Mouse (Mus musculus): ENCODE results near the gene Ntsr1. TPM values are rescaled to one million over a fixed set of nuclear protein-coding genes. Genes with fewer than 3 reads are reported as not detected.

Gene Ntsr1
- polyA plus RNA-seq, 1 experiment from 2014 or later, result 1.9 TPM

GRCm38 (mm10) chr2:180495906-180496305 lies 3.9 kb upstream of the Ntsr1 start:
- no peak overlapping the region for H3K4me2 ChIP-seq (ENCODE audit: low read depth, low read length)
- H3K9me3 ChIP-seq (ENCODE audit: control insufficient read depth, low read length), result no peaks in the 10 kb centered on the region
- H3K36me3 ChIP-seq (ENCODE audit: control insufficient read depth, insufficient read depth, low read length), result no peaks in the 10 kb centered on the region
- peaks cover 17% of the 10 kb centered on the region for H3K4me1 ChIP-seq (ENCODE audit: control insufficient read depth, insufficient read depth, low read length)
- no peak overlapping the region for H3K4me3 ChIP-seq (ENCODE audit: low read length)
- ATAC-seq, result no peak; the same call in 1 of the 2 replicates
- whole genome bisulfite sequencing, result 60% methylated on average over 8 of the region's 8 CpGs
- H3K9ac ChIP-seq (ENCODE audit: low read depth, low read length), result no peak overlapping the region
- H3K27ac ChIP-seq (ENCODE audit: low read length), result no peak overlapping the region
- peaks cover 26% of the 10 kb centered on the region for H3K27me3 ChIP-seq (replicated peaks; ENCODE audit: control insufficient read depth, insufficient read depth, low read length)

- peak overlapping the region; percentile 41; the same call in 1 of the 2 replicates for H3K9ac ChIP-seq (ENCODE audit: low read depth, low read length)
- peaks cover 37% of the 10 kb centered on the region for H3K4me1 ChIP-seq (ENCODE audit: control insufficient read depth, insufficient read depth, low read length)
- peak overlapping the region; percentile 12; the same call in 1 of the 2 replicates for H3K4me3 ChIP-seq (ENCODE audit: low read length)
- H3K36me3 ChIP-seq (ENCODE audit: control insufficient read depth, insufficient read depth, low read length), result no peaks in the 10 kb centered on the region
- ATAC-seq, result no peak
- no peaks in the 10 kb centered on the region for H3K9me3 ChIP-seq (ENCODE audit: control insufficient read depth, low read length)
- H3K27me3 ChIP-seq (replicated peaks; ENCODE audit: control insufficient read depth, insufficient read depth, low read length), result peaks cover 30% of the 10 kb centered on the region
- peak overlapping the region; percentile 69 for H3K27ac ChIP-seq (ENCODE audit: low read length)
- peak overlapping the region; percentile 71 for H3K4me2 ChIP-seq (ENCODE audit: low read depth, low read length)
- WGBS, result 38% methylated on average over 13 of the region's 13 CpGs
These were observed 950 bp downstream of the Ntsr1 start for GRCm38 (mm10) chr2:180500726-180501125.

- peak overlapping the region; percentile 69 for H3K27ac ChIP-seq (ENCODE audit: low read length)
- no peak overlapping the region for H3K4me3 ChIP-seq (ENCODE audit: low read length)
- no peaks in the 10 kb centered on the region for H3K36me3 ChIP-seq (ENCODE audit: control insufficient read depth, insufficient read depth, low read length)
- ATAC-seq, result peak; percentile 71
- H3K4me2 ChIP-seq (ENCODE audit: low read depth, low read length), result peak overlapping the region; percentile 71; the same call in 1 of the 2 replicates
- peak overlapping the region; percentile 41; the same call in 1 of the 2 replicates for H3K9ac ChIP-seq (ENCODE audit: low read depth, low read length)
- H3K27me3 ChIP-seq (replicated peaks; ENCODE audit: control insufficient read depth, insufficient read depth, low read length), result peaks cover 30% of the 10 kb centered on the region
- H3K4me1 ChIP-seq (ENCODE audit: control insufficient read depth, insufficient read depth, low read length), result peaks cover 38% of the 10 kb centered on the region
- H3K9me3 ChIP-seq (ENCODE audit: control insufficient read depth, low read length), result no peaks in the 10 kb centered on the region
- WGBS, result 29% methylated on average over 9 of the region's 9 CpGs
These were observed 1.6 kb downstream of the Ntsr1 start for GRCm38 (mm10) chr2:180501217-180501967.

GRCm38 (mm10) chr2:180506281-180506680 lies 6.5 kb downstream of the Ntsr1 start:
- WGBS, result 78% methylated on average over 5 of the region's 5 CpGs
- Histone ChIP-seq H3K9ac (ENCODE audit: low read depth, low read length) (no peak overlapping the region), H3K27me3 (replicated peaks; ENCODE audit: control insufficient read depth, insufficient read depth, low read length) (0 out of 2 replicates have a peak, but pooled peaks cover under 1% of the 10 kb centered on the region), H3K4me3 (ENCODE audit: low read length) (no peak overlapping the region), H3K36me3 (ENCODE audit: control insufficient read depth, insufficient read depth, low read length) (no peaks in the 10 kb centered on the region), H3K4me2 (ENCODE audit: low read depth, low read length) (no peak overlapping the region), H3K4me1 (ENCODE audit: control insufficient read depth, insufficient read depth, low read length) (peaks cover 24% of the 10 kb centered on the region), H3K27ac (ENCODE audit: low read length) (0 out of 2 replicates have a peak overlapping the region, but pooled peaks have one; percentile 7), H3K9me3 (ENCODE audit: control insufficient read depth, low read length) (no peaks in the 10 kb centered on the region)
- no peak for ATAC-seq

- Histone ChIP-seq H3K4me3 (ENCODE audit: low read length) (no peak overlapping the region), H3K4me1 (ENCODE audit: control insufficient read depth, insufficient read depth, low read length) (peaks cover 33% of the 10 kb centered on the region), H3K4me2 (ENCODE audit: low read depth, low read length) (no peak overlapping the region), H3K9ac (ENCODE audit: low read depth, low read length) (no peak overlapping the region), H3K27ac (ENCODE audit: low read length) (no peak overlapping the region), H3K36me3 (ENCODE audit: control insufficient read depth, insufficient read depth, low read length) (no peaks in the 10 kb centered on the region), H3K27me3 (replicated peaks; ENCODE audit: control insufficient read depth, insufficient read depth, low read length) (no peaks in the 10 kb centered on the region), H3K9me3 (ENCODE audit: control insufficient read depth, low read length) (no peaks in the 10 kb centered on the region)
- no peak for ATAC-seq
- WGBS, result 66% methylated on average over 14 of the region's 14 CpGs
These were observed 8.8 kb downstream of the Ntsr1 start for GRCm38 (mm10) chr2:180508455-180509115.

- WGBS, result 37% methylated on average over 5 of the region's 5 CpGs
- H3K4me3 ChIP-seq (ENCODE audit: low read length), result no peak overlapping the region
- no peak overlapping the region for H3K9ac ChIP-seq (ENCODE audit: low read depth, low read length)
- no peak overlapping the region for H3K4me2 ChIP-seq (ENCODE audit: low read depth, low read length)
- H3K36me3 ChIP-seq (ENCODE audit: control insufficient read depth, insufficient read depth, low read length), result no peaks in the 10 kb centered on the region
- ATAC-seq, result peak; percentile 48
- H3K27me3 ChIP-seq (replicated peaks; ENCODE audit: control insufficient read depth, insufficient read depth, low read length), result no peaks in the 10 kb centered on the region
- H3K27ac ChIP-seq (ENCODE audit: low read length), result peak overlapping the region; percentile 56
- peaks cover 32% of the 10 kb centered on the region for H3K4me1 ChIP-seq (ENCODE audit: control insufficient read depth, insufficient read depth, low read length)
- no peaks in the 10 kb centered on the region for H3K9me3 ChIP-seq (ENCODE audit: control insufficient read depth, low read length)
These were observed 11.1 kb downstream of the Ntsr1 start for GRCm38 (mm10) chr2:180510867-180511266.

GRCm38 (mm10) chr2:180511875-180512661 lies 12.3 kb downstream of the Ntsr1 start:
- Histone ChIP-seq H3K4me3 (ENCODE audit: low read length) (no peak overlapping the region), H3K27me3 (replicated peaks; ENCODE audit: control insufficient read depth, insufficient read depth, low read length) (no peaks in the 10 kb centered on the region), H3K27ac (ENCODE audit: low read length) (peak overlapping the region; percentile 56), H3K9me3 (ENCODE audit: control insufficient read depth, low read length) (no peaks in the 10 kb centered on the region), H3K36me3 (ENCODE audit: control insufficient read depth, insufficient read depth, low read length) (no peaks in the 10 kb centered on the region), H3K4me1 (ENCODE audit: control insufficient read depth, insufficient read depth, low read length) (peaks cover 28% of the 10 kb centered on the region), H3K4me2 (ENCODE audit: low read depth, low read length) (no peak overlapping the region), H3K9ac (ENCODE audit: low read depth, low read length) (no peak overlapping the region)
- 36% methylated on average over 13 of the region's 13 CpGs for WGBS
- peak; percentile 30; the same call in 1 of the 2 replicates for ATAC-seq

GRCm38 (mm10) chr2:180513019-180513418 lies 13.2 kb downstream of the Ntsr1 start:
- Histone ChIP-seq H3K27me3 (replicated peaks; ENCODE audit: control insufficient read depth, insufficient read depth, low read length) (no peaks in the 10 kb centered on the region), H3K9me3 (ENCODE audit: control insufficient read depth, low read length) (no peaks in the 10 kb centered on the region), H3K4me2 (ENCODE audit: low read depth, low read length) (no peak overlapping the region), H3K9ac (ENCODE audit: low read depth, low read length) (no peak overlapping the region), H3K4me1 (ENCODE audit: control insufficient read depth, insufficient read depth, low read length) (peaks cover 28% of the 10 kb centered on the region), H3K4me3 (ENCODE audit: low read length) (no peak overlapping the region), H3K27ac (ENCODE audit: low read length) (peak overlapping the region; percentile 56; the same call in 1 of the 2 replicates), H3K36me3 (ENCODE audit: control insufficient read depth, insufficient read depth, low read length) (no peaks in the 10 kb centered on the region)
- peak; percentile 39 for ATAC-seq
- WGBS, result 41% methylated on average over 3 of the region's 3 CpGs

- WGBS, result 57% methylated on average over 4 of the region's 4 CpGs
These were observed 14.1 kb downstream of the Ntsr1 start for GRCm38 (mm10) chr2:180513835-180514234.

More at GRCm38 (mm10) chr2:180513835-180514234, 14.1 kb downstream of the Ntsr1 start:
- no peaks in the 10 kb centered on the region for H3K27me3 ChIP-seq (replicated peaks; ENCODE audit: control insufficient read depth, insufficient read depth, low read length)
- H3K4me2 ChIP-seq (ENCODE audit: low read depth, low read length), result no peak overlapping the region
- H3K36me3 ChIP-seq (ENCODE audit: control insufficient read depth, insufficient read depth, low read length), result no peaks in the 10 kb centered on the region
- no peak overlapping the region for H3K4me3 ChIP-seq (ENCODE audit: low read length)
- H3K4me1 ChIP-seq (ENCODE audit: control insufficient read depth, insufficient read depth, low read length), result peaks cover 28% of the 10 kb centered on the region
- H3K27ac ChIP-seq (ENCODE audit: low read length), result no peak overlapping the region
- no peaks in the 10 kb centered on the region for H3K9me3 ChIP-seq (ENCODE audit: control insufficient read depth, low read length)
- H3K9ac ChIP-seq (ENCODE audit: low read depth, low read length), result no peak overlapping the region
- no peak for ATAC-seq
